Mouse (Mus musculus): ENCODE measurements around the gene Mki67. TPM values are rescaled to one million over a fixed set of nuclear protein-coding genes. Genes with fewer than 3 reads are reported as not detected.

Gene Mki67
- polyA plus RNA-seq (2014; fragmentation: Illumina TruSeq; extraction: RNeasy Lipid Tissue Mini Kit (QIAGEN cat#74804); ENCODE audit: low read depth, low replicate concordance), result 0.50 TPM

GRCm38 (mm10) chr7:135715642-135716444 is at the start of gene Mki67:
Gene Mki67 (minus strand): TSS chr7:135716361.

Other genes starting within 250 kb of the Mki67 start
- not detected for gene Clrn3, start 187.7 kb downstream of the Mki67 start, polyA plus RNA-seq (2014; fragmentation: Illumina TruSeq; extraction: RNeasy Lipid Tissue Mini Kit (QIAGEN cat#74804); ENCODE audit: low read depth, low replicate concordance)
- gene Ptpre, start 178.9 kb downstream of the Mki67 start, polyA plus RNA-seq (2014; fragmentation: Illumina TruSeq; extraction: RNeasy Lipid Tissue Mini Kit (QIAGEN cat#74804); ENCODE audit: low read depth, low replicate concordance), result 2.8 TPM